Mouse (Mus musculus): ENCODE measurements around the gene Flt4.
"Not testable (repeated sequence)": the region's sequence is repeated elsewhere in the genome, so short reads cannot be mapped to it uniquely, and the experiment has no call there.

Gene Flt4

GRCm38 (mm10) chr11:49608938-49609867 lies at the start of gene Flt4:
Gene Flt4 (plus strand): TSS chr11:49609263.
- DNase-seq (ENCODE audit: low spot score in 2 of 2), result peak in 1 of 2 experiments; percentile 24

- not testable (repeated sequence) for DNase-seq (ENCODE audit: low spot score in 2 of 2)
These were observed 34.0 kb upstream of the Flt4 start for GRCm38 (mm10) chr11:49575054-49575453.

- not testable (repeated sequence) for DNase-seq (ENCODE audit: low spot score in 2 of 2)
These were observed 28.6 kb upstream of the Flt4 start for GRCm38 (mm10) chr11:49580452-49580851.

GRCm38 (mm10) chr11:49590213-49590612 lies 18.9 kb upstream of the Flt4 start:
- DNase-seq (ENCODE audit: low spot score in 2 of 2), result no peak

- not testable (repeated sequence) for DNase-seq (ENCODE audit: low spot score in 2 of 2)
These were observed 11.9 kb upstream of the Flt4 start for GRCm38 (mm10) chr11:49597149-49597548.

GRCm38 (mm10) chr11:49608306-49608705 lies 757 bp upstream of the Flt4 start:
- not testable (repeated sequence) for DNase-seq (ENCODE audit: low spot score in 2 of 2)

GRCm38 (mm10) chr11:49609868-49610824 lies 1.1 kb downstream of the Flt4 start:
- not testable (repeated sequence) for DNase-seq (ENCODE audit: low spot score in 2 of 2)

GRCm38 (mm10) chr11:49611349-49611748 lies 2.3 kb downstream of the Flt4 start:
- not testable (repeated sequence) for DNase-seq (ENCODE audit: low spot score in 2 of 2)

- no peak for DNase-seq (ENCODE audit: low spot score in 2 of 2)
These were observed 3.1 kb downstream of the Flt4 start for GRCm38 (mm10) chr11:49612154-49612553.

- DNase-seq (ENCODE audit: low spot score in 2 of 2), result no peak
These were observed 4.3 kb downstream of the Flt4 start for GRCm38 (mm10) chr11:49613349-49613748.

- no peak for DNase-seq (ENCODE audit: low spot score in 2 of 2)
These were observed 7.0 kb downstream of the Flt4 start for GRCm38 (mm10) chr11:49615856-49616725.

- DNase-seq (ENCODE audit: low spot score in 2 of 2), result no peak
These were observed 9.4 kb downstream of the Flt4 start for GRCm38 (mm10) chr11:49618476-49618875.

GRCm38 (mm10) chr11:49621953-49622352 lies 12.9 kb downstream of the Flt4 start:
- DNase-seq (ENCODE audit: low spot score in 2 of 2), result no peak

GRCm38 (mm10) chr11:49624156-49624555 lies 15.1 kb downstream of the Flt4 start:
- no peak for DNase-seq (ENCODE audit: low spot score in 2 of 2)

GRCm38 (mm10) chr11:49625863-49626262 lies 16.8 kb downstream of the Flt4 start:
- DNase-seq (ENCODE audit: low spot score in 2 of 2), result no peak

- no peak for DNase-seq (ENCODE audit: low spot score in 2 of 2)
These were observed 17.7 kb downstream of the Flt4 start for GRCm38 (mm10) chr11:49626748-49627147.

- DNase-seq (ENCODE audit: low spot score in 2 of 2), result no peak
These were observed 22.1 kb downstream of the Flt4 start for GRCm38 (mm10) chr11:49631154-49631553.

- DNase-seq (ENCODE audit: low spot score in 2 of 2), result no peak
These were observed 23.2 kb downstream of the Flt4 start for GRCm38 (mm10) chr11:49632256-49632655.

- no peak for DNase-seq (ENCODE audit: low spot score in 2 of 2)
These were observed 25.0 kb downstream of the Flt4 start for GRCm38 (mm10) chr11:49634101-49634500.

- DNase-seq (ENCODE audit: low spot score in 2 of 2), result no peak
These were observed 26.6 kb downstream of the Flt4 start for GRCm38 (mm10) chr11:49635671-49636070.

- no peak for DNase-seq (ENCODE audit: low spot score in 2 of 2)
These were observed 27.4 kb downstream of the Flt4 start for GRCm38 (mm10) chr11:49636449-49636848.
